In the genomic region with DNA sequence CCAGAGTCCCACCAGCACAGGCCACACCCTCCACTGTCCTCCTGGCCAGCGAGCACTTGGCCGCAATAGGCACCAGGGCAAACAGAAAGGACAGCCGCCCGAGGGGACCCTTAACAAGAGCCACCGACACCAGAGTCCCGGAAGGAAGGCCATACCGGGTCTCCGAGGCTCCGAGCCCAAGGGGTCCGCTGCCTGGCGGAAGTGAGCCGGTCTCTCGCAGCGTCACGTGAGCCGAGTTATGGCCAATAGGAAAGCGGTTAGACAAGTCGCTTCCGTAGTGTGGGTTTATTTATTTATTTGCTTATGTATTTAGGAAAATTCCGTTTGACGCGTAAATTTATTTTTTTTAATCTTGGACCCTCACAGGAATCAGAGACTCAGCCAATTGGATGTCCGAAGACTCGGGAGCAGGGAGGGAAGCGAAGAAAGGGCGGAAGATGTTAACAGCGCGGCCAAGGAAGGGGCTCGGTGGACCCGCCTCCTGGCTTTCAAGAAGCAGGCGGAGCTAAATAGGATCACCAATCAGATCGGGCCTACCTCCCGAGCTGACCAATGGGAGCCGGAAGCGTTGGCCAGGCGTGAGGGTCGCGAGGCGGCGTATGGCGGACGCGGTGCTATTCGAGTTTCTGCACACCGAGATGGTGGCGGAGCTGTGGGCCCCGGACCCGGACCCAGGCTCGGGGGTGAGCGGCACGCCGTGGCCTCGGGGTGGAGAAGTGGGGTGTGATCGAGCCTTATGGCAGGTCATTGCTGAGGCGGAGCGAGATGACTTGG, we compare ENCODE assay signal across 1 mouse cellular context.
TF ChIP-seq lines count a peak whose summit lies in the region.

A gene (minus strand): TSS at position 218 of the 774 bp plus-strand sequence.
A gene (plus strand): TSS at position 246 of the 774 bp plus-strand sequence.

TF ChIP-seq in CH12.LX, 34 proteins besides CTCF, POLR2A, EP300 and RAD21 (continued from another document):
- TF ChIP-seq NRF1 (IDR thresholded peaks at IDR 0.05; ENCODE audit: low read depth, low read length) = peak; percentile 48
- TF ChIP-seq ZMIZ1 (IDR thresholded peaks at IDR 0.05; ENCODE audit: low read depth, low read length) = peak; percentile 48; the same call in 1 of the 2 replicates
- peak; percentile 94 for TF ChIP-seq ELF1 (IDR thresholded peaks at IDR 0.05; ENCODE audit: low read depth, low read length)
- TF ChIP-seq CHD2 (IDR thresholded peaks at IDR 0.05; ENCODE audit: low read length) = peak; percentile 86
- no peak for TF ChIP-seq UBTF (IDR thresholded peaks at IDR 0.05; ENCODE audit: low read depth, low read length)
- peak; percentile 90 for TF ChIP-seq BHLHE40 (IDR thresholded peaks at IDR 0.05; ENCODE audit: low read depth, low read length)
- no peak for TF ChIP-seq JUND (conservative IDR thresholded peaks at IDR 0.05; ENCODE audit: low read depth, low read length)
- peak; percentile 69; the same call in 1 of the 2 replicates for TF ChIP-seq POLR2AphosphoS2 (IDR thresholded peaks at IDR 0.05; ENCODE audit: low read depth, low read length)
- TF ChIP-seq MAFK (IDR thresholded peaks at IDR 0.05; ENCODE audit: insufficient replicate concordance, low read length) = no peak
- TF ChIP-seq USF2 (conservative IDR thresholded peaks at IDR 0.05; ENCODE audit: low read depth, low read length) = peak; percentile 97
- TF ChIP-seq SMC3 (IDR thresholded peaks at IDR 0.05; ENCODE audit: low read depth, low read length) = no peak
- TF ChIP-seq NELFE (IDR thresholded peaks at IDR 0.05; ENCODE audit: low read depth, low read length) = peak; percentile 80
- no peak; the same call in 1 of the 2 replicates for TF ChIP-seq GABPA (IDR thresholded peaks at IDR 0.05; ENCODE audit: insufficient replicate concordance, low read depth, low read length)
- peak; percentile 67; the same call in 1 of the 2 replicates for TF ChIP-seq TCF12 (IDR thresholded peaks at IDR 0.05; ENCODE audit: low read depth, low read length)
- no peak for TF ChIP-seq CHD1 (IDR thresholded peaks at IDR 0.05; ENCODE audit: low read depth, low read length)
- peak; percentile 74; the same call in 1 of the 2 replicates for TF ChIP-seq KAT2A (IDR thresholded peaks at IDR 0.05; ENCODE audit: insufficient replicate concordance, low read length)
- no peak for TF ChIP-seq ZKSCAN1 (IDR thresholded peaks at IDR 0.05; ENCODE audit: borderline replicate concordance, low read depth, low read length)
- peak; percentile 94 for TF ChIP-seq MAX (IDR thresholded peaks at IDR 0.05; ENCODE audit: low read length)
- peak; percentile 90 for TF ChIP-seq SIN3A (IDR thresholded peaks at IDR 0.05; ENCODE audit: low read length)
- TF ChIP-seq MYC (IDR thresholded peaks at IDR 0.05; ENCODE audit: low read depth, low read length) = 0 out of 2 replicates have a peak, but pooled peaks have one; percentile 37
- TF ChIP-seq PAX5 (IDR thresholded peaks at IDR 0.05; ENCODE audit: low read length) = no peak
- no peak for TF ChIP-seq E2F4 (IDR thresholded peaks at IDR 0.05; ENCODE audit: insufficient replicate concordance, low read depth, low read length)
- peak; percentile 91 for TF ChIP-seq TBP (conservative IDR thresholded peaks at IDR 0.05; ENCODE audit: low read depth, low read length)
- 0 out of 2 replicates have a peak, but pooled peaks have one; percentile 20 for TF ChIP-seq MEF2A (IDR thresholded peaks at IDR 0.05; ENCODE audit: borderline replicate concordance, low read depth, low read length)
- no peak for TF ChIP-seq ZC3H11A (IDR thresholded peaks at IDR 0.05; ENCODE audit: low read depth, low read length)
- TF ChIP-seq HCFC1 (IDR thresholded peaks at IDR 0.05; ENCODE audit: low read depth, low read length) = peak; percentile 87
- TF ChIP-seq MAZ (IDR thresholded peaks at IDR 0.05; ENCODE audit: low read depth, low read length) = no peak
